Mouse (Mus musculus) intestine, embryonic 16.5 days (tissue): ENCODE measurements around the gene Tex36. TPM values are rescaled to one million over a fixed set of nuclear protein-coding genes. Genes with fewer than 3 reads are reported as not detected.

Experiments
- ATAC-seq: fragments of 200-750 bp; cut with Nextera tagmentation; 2 replicates; pipeline ENCODE4 v1.8.0; 2017; ENCODE audit warnings: moderate TSS enrichment, moderate library complexity
- H3K27ac ChIP-seq: fragments of 300-500 bp; sonication (generic); 2 replicates; pipeline ENCODE4 v1.5.1; 2014; ENCODE audit warnings: mild to moderate bottlenecking, low read length
- H3K27me3 ChIP-seq: fragments of 300-500 bp; sonication (generic); replicated peaks from 2 replicates; pipeline ENCODE4 v1.6.1; 2014; ENCODE audit warnings: low read length, control low read depth, mixed read lengths; ENCODE audit not compliant: control insufficient read depth, insufficient read depth
- H3K36me3 ChIP-seq: fragments of 300-500 bp; sonication (generic); 2 replicates; pipeline ENCODE4 v1.6.1; 2014; ENCODE audit warnings: low read length, control low read depth; ENCODE audit not compliant: control insufficient read depth, insufficient read depth
- H3K4me1 ChIP-seq: fragments of 300-500 bp; sonication (generic); 2 replicates; pipeline ENCODE4 v1.6.1; 2014; ENCODE audit warnings: low read length, control low read depth, mixed read lengths; ENCODE audit not compliant: control insufficient read depth, insufficient read depth
- H3K4me2 ChIP-seq: fragments of 300-500 bp; sonication (generic); 2 replicates; pipeline ENCODE4 v1.6.1; 2014; ENCODE audit warnings: low read depth, low read length, control low read depth
- H3K4me3 ChIP-seq: fragments of 300-500 bp; sonication (generic); 2 replicates; pipeline ENCODE4 v1.5.1; 2014; ENCODE audit warnings: mild to moderate bottlenecking, low read length
- H3K9ac ChIP-seq: fragments of 300-500 bp; sonication (generic); 2 replicates; pipeline ENCODE4 v1.6.1; 2014; ENCODE audit warnings: low read depth, low read length
- H3K9me3 ChIP-seq: fragments of 300-500 bp; sonication (generic); 2 replicates; pipeline ENCODE4 v1.6.1; 2016; ENCODE audit warnings: low read length, control low read depth; ENCODE audit not compliant: control insufficient read depth
- WGBS: fragments of 180-500 bp; shearing (Covaris S2); extraction: QIAGEN DNeasy Blood & Tissue Kit; methylation state at CpG from one replicate; pipeline ENCODE4 v1.1.7; 2014; 5-methylcytosine and 5-hydroxymethylcytosine counted together
- polyA plus RNA-seq: library from polyadenylated mRNA; unstranded; fragments of >200 nt; fragmentation: Nextera tagmentation; extraction: Ambion mirVana; gene quantifications from 2 replicates; pipeline ENCODE4 v1.2.1, GENCODE M21; 2015

The Tex36 gene
- polyA plus RNA-seq, 1 experiment from 2014 or later = 0.13 TPM

- no peaks in the 10 kb centered on the region for H3K4me1 ChIP-seq
- WGBS = 41% methylated on average over 14 of the region's 14 CpGs
- H3K4me3 ChIP-seq = no peak overlapping the region
- no peak overlapping the region for H3K27ac ChIP-seq
- no peak for ATAC-seq
- no peaks in the 10 kb centered on the region for H3K9me3 ChIP-seq
- H3K27me3 ChIP-seq = no peaks in the 10 kb centered on the region
- no peak overlapping the region for H3K9ac ChIP-seq
- no peaks in the 10 kb centered on the region for H3K36me3 ChIP-seq
- no peak overlapping the region for H3K4me2 ChIP-seq
Measured at GRCm38 (mm10) chr7:133627184-133627936, 25.4 kb upstream of the Tex36 start.

- Histone ChIP-seq H3K36me3 (no peaks in the 10 kb centered on the region), H3K27me3 (no peaks in the 10 kb centered on the region), H3K4me3 (no peak overlapping the region), H3K4me2 (no peak overlapping the region), H3K9ac (no peak overlapping the region), H3K9me3 (no peaks in the 10 kb centered on the region), H3K4me1 (peaks cover 8% of the 10 kb centered on the region; the same call in 1 of the 2 replicates), H3K27ac (no peak overlapping the region)
- WGBS = 86% methylated on average over 5 of the region's 5 CpGs
- ATAC-seq = no peak
Measured at GRCm38 (mm10) chr7:133623226-133623625, 21.3 kb upstream of the Tex36 start.

GRCm38 (mm10) chr7:133620721-133621120, 18.8 kb upstream of the Tex36 start:
- Histone ChIP-seq H3K9me3 (no peaks in the 10 kb centered on the region), H3K4me3 (no peak overlapping the region), H3K4me1 (peaks cover 8% of the 10 kb centered on the region; the same call in 1 of the 2 replicates), H3K36me3 (no peaks in the 10 kb centered on the region), H3K4me2 (peak overlapping the region; percentile 24; the same call in 1 of the 2 replicates), H3K9ac (peak overlapping the region; percentile 10; the same call in 1 of the 2 replicates), H3K27ac (no peak overlapping the region), H3K27me3 (no peaks in the 10 kb centered on the region)
- WGBS = 31% methylated on average over 11 of the region's 11 CpGs
- ATAC-seq = peak; percentile 56; the same call in 1 of the 2 replicates

GRCm38 (mm10) chr7:133612981-133613380, 11.0 kb upstream of the Tex36 start:
- H3K4me1 ChIP-seq = 0 out of 2 replicates have a peak, but pooled peaks cover 2% of the 10 kb centered on the region
- WGBS = 71% methylated on average over 2 of the region's 2 CpGs
- ATAC-seq = no peak
- H3K27ac ChIP-seq = no peak overlapping the region
- H3K9ac ChIP-seq = no peak overlapping the region
- H3K4me3 ChIP-seq = no peak overlapping the region
- H3K4me2 ChIP-seq = no peak overlapping the region
- H3K27me3 ChIP-seq = no peaks in the 10 kb centered on the region
- no peaks in the 10 kb centered on the region for H3K9me3 ChIP-seq
- no peaks in the 10 kb centered on the region for H3K36me3 ChIP-seq

- H3K9ac ChIP-seq = no peak overlapping the region
- ATAC-seq = no peak
- WGBS = 75% methylated on average over 8 of the region's 8 CpGs
- no peak overlapping the region for H3K4me2 ChIP-seq
- H3K27me3 ChIP-seq = no peaks in the 10 kb centered on the region
- no peak overlapping the region for H3K27ac ChIP-seq
- no peaks in the 10 kb centered on the region for H3K9me3 ChIP-seq
- 0 out of 2 replicates have a peak, but pooled peaks cover 6% of the 10 kb centered on the region for H3K4me1 ChIP-seq
- H3K36me3 ChIP-seq = no peaks in the 10 kb centered on the region
- H3K4me3 ChIP-seq = no peak overlapping the region
Measured at GRCm38 (mm10) chr7:133609585-133609984, 7.6 kb upstream of the Tex36 start.

GRCm38 (mm10) chr7:133608631-133609340, 6.8 kb upstream of the Tex36 start:
- Histone ChIP-seq H3K9ac (no peak overlapping the region), H3K27me3 (no peaks in the 10 kb centered on the region), H3K27ac (no peak overlapping the region), H3K4me2 (no peak overlapping the region), H3K36me3 (no peaks in the 10 kb centered on the region), H3K9me3 (no peaks in the 10 kb centered on the region), H3K4me1 (0 out of 2 replicates have a peak, but pooled peaks cover 6% of the 10 kb centered on the region), H3K4me3 (no peak overlapping the region)
- ATAC-seq = no peak
- 61% methylated on average over 13 of the region's 13 CpGs for WGBS

- H3K9ac ChIP-seq = no peak overlapping the region
- no peak overlapping the region for H3K27ac ChIP-seq
- ATAC-seq = no peak
- 58% methylated on average over 13 of the region's 13 CpGs for WGBS
- no peaks in the 10 kb centered on the region for H3K9me3 ChIP-seq
- H3K4me3 ChIP-seq = no peak overlapping the region
- H3K4me1 ChIP-seq = 0 out of 2 replicates have a peak, but pooled peaks cover 6% of the 10 kb centered on the region
- H3K4me2 ChIP-seq = no peak overlapping the region
- H3K27me3 ChIP-seq = no peaks in the 10 kb centered on the region
- H3K36me3 ChIP-seq = no peaks in the 10 kb centered on the region
Measured at GRCm38 (mm10) chr7:133607883-133608575, 6.1 kb upstream of the Tex36 start.

- H3K27me3 ChIP-seq = no peaks in the 10 kb centered on the region
- 61% methylated on average over 5 of the region's 5 CpGs for whole genome bisulfite sequencing
- H3K27ac ChIP-seq = no peak overlapping the region
- H3K36me3 ChIP-seq = no peaks in the 10 kb centered on the region
- H3K4me2 ChIP-seq = no peak overlapping the region
- no peak overlapping the region for H3K9ac ChIP-seq
- ATAC-seq = no peak
- H3K9me3 ChIP-seq = no peaks in the 10 kb centered on the region
- H3K4me3 ChIP-seq = no peak overlapping the region
- 0 out of 2 replicates have a peak, but pooled peaks cover 6% of the 10 kb centered on the region for H3K4me1 ChIP-seq
Measured at GRCm38 (mm10) chr7:133607331-133607730, 5.4 kb upstream of the Tex36 start.
